Mouse (Mus musculus) heart, embryonic 16.5 days (tissue): ENCODE measurements around the gene Tspan13. TPM values are rescaled to one million over a fixed set of nuclear protein-coding genes. Genes with fewer than 3 reads are reported as not detected.

ENCODE experiments used
- ATAC-seq: fragments of 200-750 bp; cut with Nextera tagmentation; replicated peaks from 2 replicates; pipeline ENCODE4 v1.8.0; 2017; ENCODE audit warnings: moderate number of reproducible peaks; ENCODE audit not compliant: insufficient read depth, low FRiP score; ENCODE audit errors: extremely low read depth
- H3K27ac ChIP-seq: fragments of 300-500 bp; sonication (generic); 2 replicates; pipeline ENCODE4 v1.5.1; 2014; ENCODE audit warnings: mild to moderate bottlenecking, low read length, control low read depth, moderate library complexity
- H3K27me3 ChIP-seq: fragments of 300-500 bp; sonication (generic); 2 replicates; pipeline ENCODE4 v1.6.1; 2014; ENCODE audit warnings: low read length, mixed read lengths; ENCODE audit not compliant: control insufficient read depth, insufficient read depth
- H3K36me3 ChIP-seq: fragments of 300-500 bp; sonication (generic); 2 replicates; pipeline ENCODE4 v1.6.1; 2014; ENCODE audit not compliant: control insufficient read depth, insufficient read depth
- H3K4me1 ChIP-seq: fragments of 300-500 bp; sonication (generic); 2 replicates; pipeline ENCODE4 v1.6.1; 2014; ENCODE audit warnings: low read length, mixed read lengths; ENCODE audit not compliant: control insufficient read depth, insufficient read depth
- H3K4me2 ChIP-seq: fragments of 300-500 bp; sonication (generic); 2 replicates; pipeline ENCODE4 v1.6.1; 2014; ENCODE audit warnings: low read depth, mild to moderate bottlenecking, control low read depth, low read length
- H3K4me3 ChIP-seq: fragments of 300-500 bp; sonication (generic); 2 replicates; pipeline ENCODE4 v1.5.1; 2014; ENCODE audit warnings: mild to moderate bottlenecking, control low read depth, low read length
- H3K9ac ChIP-seq: fragments of 300-500 bp; sonication (generic); 2 replicates; pipeline ENCODE4 v1.6.1; 2014; ENCODE audit warnings: low read length, control low read depth
- H3K9me3 ChIP-seq: fragments of 300-500 bp; sonication (generic); replicated peaks from 2 replicates; pipeline ENCODE4 v1.6.1; 2016; ENCODE audit warnings: low read length; ENCODE audit not compliant: control insufficient read depth
- WGBS: fragments of 180-500 bp; shearing (Covaris S2); extraction: QIAGEN DNeasy Blood & Tissue Kit; methylation state at CpG from one replicate; pipeline ENCODE4 v1.1.7; 2014; 5-methylcytosine and 5-hydroxymethylcytosine counted together
- polyA plus RNA-seq: library from polyadenylated mRNA; unstranded; fragments of >200 nt; fragmentation: Nextera tagmentation; extraction: Ambion mirVana; gene quantifications from 2 replicates; pipeline ENCODE4 v1.2.1, GENCODE M21; 2015

Gene Tspan13
- polyA plus RNA-seq, 1 experiment from 2014 or later = 72.3 TPM

- ATAC-seq = no peak
- Histone ChIP-seq H3K9me3 (no peaks in the 10 kb centered on the region), H3K4me3 (no peak overlapping the region), H3K4me1 (peaks cover 7% of the 10 kb centered on the region; the same call in 1 of the 2 replicates), H3K27me3 (no peaks in the 10 kb centered on the region), H3K36me3 (no peaks in the 10 kb centered on the region), H3K4me2 (no peak overlapping the region), H3K9ac (no peak overlapping the region), H3K27ac (no peak overlapping the region)
- 88% methylated on average over 2 of the region's 2 CpGs for WGBS
Measured at GRCm38 (mm10) chr12:36027171-36027570, 15.1 kb downstream of the Tspan13 start.

GRCm38 (mm10) chr12:36026126-36026525 lies 16.2 kb downstream of the Tspan13 start:
- WGBS = 93% methylated on average over 4 of the region's 4 CpGs
- ATAC-seq = no peak
- H3K4me3 ChIP-seq = no peak overlapping the region
- no peaks in the 10 kb centered on the region for H3K36me3 ChIP-seq
- no peaks in the 10 kb centered on the region for H3K27me3 ChIP-seq
- H3K27ac ChIP-seq = no peak overlapping the region
- no peak overlapping the region for H3K4me2 ChIP-seq
- H3K9me3 ChIP-seq = no peaks in the 10 kb centered on the region
- no peak overlapping the region for H3K9ac ChIP-seq
- H3K4me1 ChIP-seq = peaks cover 6% of the 10 kb centered on the region; the same call in 1 of the 2 replicates

GRCm38 (mm10) chr12:36020710-36021109 lies 21.6 kb downstream of the Tspan13 start:
- ATAC-seq = no peak

GRCm38 (mm10) chr12:36020081-36020480 lies 22.2 kb downstream of the Tspan13 start:
- H3K4me3 ChIP-seq = no peak overlapping the region
- no peak overlapping the region for H3K9ac ChIP-seq
- WGBS = 75% methylated on average over 3 of the region's 3 CpGs
- peaks cover 3% of the 10 kb centered on the region; the same call in 1 of the 2 replicates for H3K9me3 ChIP-seq
- peaks cover 10% of the 10 kb centered on the region; the same call in 1 of the 2 replicates for H3K36me3 ChIP-seq
- ATAC-seq = no peak
- H3K27ac ChIP-seq = no peak overlapping the region
- no peak overlapping the region for H3K4me2 ChIP-seq
- no peaks in the 10 kb centered on the region for H3K27me3 ChIP-seq
- no peaks in the 10 kb centered on the region for H3K4me1 ChIP-seq

More at GRCm38 (mm10) chr12:36020710-36021109, 21.6 kb downstream of the Tspan13 start:
- no peak overlapping the region for H3K27ac ChIP-seq
- no peak overlapping the region for H3K4me3 ChIP-seq
- peaks cover 8% of the 10 kb centered on the region; the same call in 1 of the 2 replicates for H3K36me3 ChIP-seq
- H3K27me3 ChIP-seq = no peaks in the 10 kb centered on the region
- WGBS = 90% methylated on average over 2 of the region's 2 CpGs
- no peak overlapping the region for H3K4me2 ChIP-seq
- no peak overlapping the region for H3K9ac ChIP-seq
- peaks cover 3% of the 10 kb centered on the region; the same call in 1 of the 2 replicates for H3K9me3 ChIP-seq
- no peaks in the 10 kb centered on the region for H3K4me1 ChIP-seq

GRCm38 (mm10) chr12:36019572-36019971 lies 22.7 kb downstream of the Tspan13 start:
- Histone ChIP-seq H3K4me1 (no peaks in the 10 kb centered on the region), H3K27me3 (no peaks in the 10 kb centered on the region), H3K9ac (no peak overlapping the region), H3K4me3 (no peak overlapping the region), H3K36me3 (peaks cover 10% of the 10 kb centered on the region; the same call in 1 of the 2 replicates), H3K9me3 (peaks cover 3% of the 10 kb centered on the region; the same call in 1 of the 2 replicates), H3K27ac (no peak overlapping the region), H3K4me2 (no peak overlapping the region)
- ATAC-seq = no peak
- WGBS = 73% methylated on average over 4 of the region's 4 CpGs

- H3K36me3 ChIP-seq = peaks cover 10% of the 10 kb centered on the region; the same call in 1 of the 2 replicates
- H3K4me3 ChIP-seq = no peak overlapping the region
- no peak overlapping the region for H3K4me2 ChIP-seq
- H3K27me3 ChIP-seq = no peaks in the 10 kb centered on the region
- H3K9ac ChIP-seq = no peak overlapping the region
- 65% methylated on average over 2 of the region's 2 CpGs for WGBS
- H3K27ac ChIP-seq = no peak overlapping the region
- ATAC-seq = no peak
- H3K9me3 ChIP-seq = peaks cover 3% of the 10 kb centered on the region; the same call in 1 of the 2 replicates
- H3K4me1 ChIP-seq = no peaks in the 10 kb centered on the region
Measured at GRCm38 (mm10) chr12:36017791-36018190, 24.5 kb downstream of the Tspan13 start.

- Histone ChIP-seq H3K4me1 (no peaks in the 10 kb centered on the region), H3K9me3 (peaks cover 3% of the 10 kb centered on the region; the same call in 1 of the 2 replicates), H3K9ac (no peak overlapping the region), H3K27ac (no peak overlapping the region), H3K36me3 (peaks cover 4% of the 10 kb centered on the region; the same call in 1 of the 2 replicates), H3K4me2 (no peak overlapping the region), H3K27me3 (no peaks in the 10 kb centered on the region), H3K4me3 (no peak overlapping the region)
- no peak for ATAC-seq
- 63% methylated on average over 7 of the region's 7 CpGs for WGBS
Measured at GRCm38 (mm10) chr12:36013216-36013910, 28.9 kb downstream of the Tspan13 start.

GRCm38 (mm10) chr12:36008364-36009047 lies 33.8 kb downstream of the Tspan13 start:
- H3K9ac ChIP-seq = no peak overlapping the region
- no peaks in the 10 kb centered on the region for H3K4me1 ChIP-seq
- ATAC-seq = no peak
- WGBS = 56% methylated on average over 6 of the region's 6 CpGs
- 0 out of 2 replicates have a peak overlapping the region, but pooled peaks have one; percentile 1 for H3K27ac ChIP-seq
- H3K36me3 ChIP-seq = no peaks in the 10 kb centered on the region
- no peak overlapping the region for H3K4me2 ChIP-seq
- H3K27me3 ChIP-seq = no peaks in the 10 kb centered on the region
- H3K4me3 ChIP-seq = no peak overlapping the region
- no peaks in the 10 kb centered on the region for H3K9me3 ChIP-seq

- Histone ChIP-seq H3K27ac (no peak overlapping the region), H3K4me3 (no peak overlapping the region), H3K27me3 (no peaks in the 10 kb centered on the region), H3K36me3 (no peaks in the 10 kb centered on the region), H3K9ac (no peak overlapping the region), H3K4me1 (no peaks in the 10 kb centered on the region), H3K4me2 (no peak overlapping the region), H3K9me3 (no peaks in the 10 kb centered on the region)
- WGBS = 62% methylated on average over 2 of the region's 2 CpGs
- ATAC-seq = no peak
Measured at GRCm38 (mm10) chr12:36007581-36007980, 34.7 kb downstream of the Tspan13 start.
